7 mouse cellular contexts compared by ENCODE assay signal in the genomic region with DNA sequence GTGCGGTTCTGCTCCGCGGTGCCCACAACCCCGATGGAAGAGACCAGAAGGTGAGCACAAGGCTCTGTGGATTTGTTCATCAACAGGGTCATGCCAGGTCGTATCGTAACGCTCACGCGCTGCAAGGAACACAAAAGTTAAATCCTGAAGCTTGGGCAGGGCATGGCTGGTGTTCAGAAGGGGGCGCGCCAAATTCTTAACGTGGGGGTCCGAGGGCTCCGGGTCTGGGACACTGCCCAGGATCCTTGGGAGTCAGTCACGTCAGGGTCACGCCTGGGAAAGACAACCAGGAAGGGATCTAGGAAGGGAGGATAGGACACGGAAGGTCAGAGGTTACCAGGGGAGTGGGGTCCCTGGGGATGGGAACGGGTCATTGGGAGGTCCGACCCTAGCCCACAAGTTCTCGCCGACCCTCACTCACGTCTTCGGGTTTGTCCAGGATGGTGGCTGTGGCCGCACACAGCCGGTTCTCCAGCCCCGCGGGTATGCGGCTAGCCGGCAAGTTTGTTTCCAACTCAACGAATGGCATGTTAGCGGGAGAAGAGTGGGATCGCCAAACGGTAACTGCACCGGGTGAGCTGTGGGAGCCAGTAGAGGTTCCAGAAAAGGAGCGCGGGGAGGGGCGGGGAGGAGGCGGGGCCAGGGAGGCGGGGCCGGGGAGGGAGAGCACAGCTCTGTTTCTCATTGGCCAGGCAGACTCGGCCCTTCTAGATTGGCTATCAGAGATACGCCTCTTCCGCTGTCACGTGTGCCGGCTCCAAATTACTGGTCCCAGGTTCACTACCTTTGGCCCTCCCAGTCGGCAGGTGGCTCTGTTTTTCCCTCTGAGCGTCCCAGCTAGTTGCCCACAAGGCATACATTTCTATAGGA. TPM values are rescaled to one million over a fixed set of nuclear protein-coding genes. Genes with fewer than 3 reads are reported as not detected.
A peak's percentile ranks its signal among the peaks of the same experiment; 100 is the strongest.
DNase-seq lines count a peak whose midpoint lies in the region; ATAC-seq lines count a peak whose summit lies in the region.

A gene (minus strand): TSS at position 620 of the 870 bp plus-strand sequence.

- H3K4me3 ChIP-seq in embryonic facial prominence, embryonic 10.5 days = peak within 1 kb of the TSS; percentile 72
- H3K4me3 ChIP-seq in limb, embryonic 10.5 days = peak within 1 kb of the TSS; percentile 75
- H3K4me3 ChIP-seq in midbrain, embryonic 13.5 days (replicated peaks) = peak within 1 kb of the TSS; percentile 68

- peaks cover 12% of the 10 kb centered on the region for H3K4me1 ChIP-seq in embryonic facial prominence, embryonic 10.5 days
- peaks cover 14% of the 10 kb centered on the region for H3K4me1 ChIP-seq in limb, embryonic 10.5 days
- H3K4me1 ChIP-seq in midbrain, embryonic 13.5 days (replicated peaks) = peaks cover 9% of the 10 kb centered on the region

- H3K36me3 ChIP-seq in embryonic facial prominence, embryonic 10.5 days (replicated peaks) = no peaks in the 10 kb centered on the region
- H3K36me3 ChIP-seq in limb, embryonic 10.5 days = no peaks in the 10 kb centered on the region
- no peaks in the 10 kb centered on the region for H3K36me3 ChIP-seq in midbrain, embryonic 13.5 days

- peak within 1 kb of the TSS; percentile 92 for H3K4me2 ChIP-seq in midbrain, embryonic 13.5 days (replicated peaks)

- WGBS in embryonic facial prominence, embryonic 10.5 days = under 1% methylated on average over 47 of the region's 47 CpGs
- WGBS in limb, embryonic 10.5 days = under 1% methylated on average over 47 of the region's 47 CpGs
- WGBS in midbrain, embryonic 13.5 days = under 1% methylated on average over 47 of the region's 47 CpGs

- peak; percentile 96 for ATAC-seq in midbrain, embryonic 13.5 days

- H3K9ac ChIP-seq in midbrain, embryonic 13.5 days (replicated peaks) = peak within 1 kb of the TSS; percentile 77

- no peaks in the 10 kb centered on the region for H3K9me3 ChIP-seq in embryonic facial prominence, embryonic 10.5 days
- H3K9me3 ChIP-seq in limb, embryonic 10.5 days (replicated peaks) = no peaks in the 10 kb centered on the region
- no peaks in the 10 kb centered on the region for H3K9me3 ChIP-seq in midbrain, embryonic 13.5 days

- H3K27me3 ChIP-seq in embryonic facial prominence, embryonic 10.5 days (replicated peaks; ENCODE audit: low read depth, poor library complexity, severe bottlenecking) = no peaks in the 10 kb centered on the region; the same call in 1 of the 2 replicates
- H3K27me3 ChIP-seq in limb, embryonic 10.5 days (ENCODE audit: low read depth, poor library complexity, severe bottlenecking) = no peaks in the 10 kb centered on the region
- peaks cover 19% of the 10 kb centered on the region for H3K27me3 ChIP-seq in midbrain, embryonic 13.5 days

- H3K27ac ChIP-seq in embryonic facial prominence, embryonic 10.5 days (replicated peaks) = peak within 1 kb of the TSS; percentile 75
- peak within 1 kb of the TSS; percentile 81 for H3K27ac ChIP-seq in limb, embryonic 10.5 days
- H3K27ac ChIP-seq in midbrain, embryonic 13.5 days = no peak within 1 kb of the TSS

- peak; percentile 93 for DNase-seq in adrenal gland, postnatal 10 days
- DNase-seq in embryonic facial prominence, embryonic 10.5 days (ENCODE audit: low spot score) = peak; percentile 97
- no peak for DNase-seq in gonadal fat pad, adult 2 months (ENCODE audit: low read depth)
- DNase-seq in kidney, adult 11 months = peak; percentile 95
- peak; percentile 96 for DNase-seq in limb, embryonic 10.5 days (ENCODE audit: low spot score)
- DNase-seq in spleen, adult 18-20 months = peak; percentile 74 to 78

RNA-seq across cellular contexts. Expression of the gene that starts here (rescaled TPM):
- 100 to 1,000 TPM; 173 to 204 TPM for total RNA-seq in adrenal gland, postnatal 10 days (2021)
- polyA plus RNA-seq in embryonic facial prominence, embryonic 10.5 days (2016; fragmentation: Nextera tagmentation; extraction: Ambion mirVana) = 93.8 and 103 TPM in 2 replicates
- 97.9 and 149 TPM in 2 replicates for polyA plus RNA-seq in gonadal fat pad, adult 2 months (2012; rRNA removed)
- 91.4 and 92.5 TPM in 2 replicates for polyA plus RNA-seq in limb, embryonic 10.5 days (2016; fragmentation: Nextera tagmentation; extraction: Ambion mirVana)
- polyA plus RNA-seq in midbrain, embryonic 13.5 days (2015; fragmentation: Nextera tagmentation; extraction: Ambion mirVana) = 83.7 and 87.8 TPM in 2 replicates
